Mouse (Mus musculus): ENCODE data around the gene Cntn5. TPM values are rescaled to one million over a fixed set of nuclear protein-coding genes. Genes with fewer than 3 reads are reported as not detected.

Cntn5 gene
- polyA plus RNA-seq, 1 experiment from 2014 or later: 30.9 TPM

- Histone ChIP-seq H3K27me3 (ENCODE audit: control insufficient read depth, insufficient read depth, low read length) (no peaks in the 10 kb centered on the region), H3K9me3 (ENCODE audit: control insufficient read depth, low read length) (no peaks in the 10 kb centered on the region), H3K36me3 (ENCODE audit: control insufficient read depth, insufficient read depth, low read length) (no peaks in the 10 kb centered on the region), H3K27ac (ENCODE audit: low read depth, low read length) (no peak overlapping the region), H3K9ac (replicated peaks; ENCODE audit: low read depth, low read length) (no peak overlapping the region), H3K4me2 (ENCODE audit: low read depth, low read length) (no peak overlapping the region), H3K4me1 (ENCODE audit: control insufficient read depth, insufficient read depth, low read length) (no peaks in the 10 kb centered on the region), H3K4me3 (ENCODE audit: low read depth, low read length) (no peak overlapping the region)
- WGBS: 28% methylated on average over 4 of the region's 4 CpGs
- no peak for ATAC-seq (ENCODE audit: low read depth)
These were observed 671.2 kb downstream of the Cntn5 start for GRCm38 (mm10) chr9:10233364-10233763.

- Histone ChIP-seq H3K9ac (replicated peaks; ENCODE audit: low read depth, low read length) (no peak overlapping the region), H3K27me3 (ENCODE audit: control insufficient read depth, insufficient read depth, low read length) (no peaks in the 10 kb centered on the region), H3K4me3 (ENCODE audit: low read depth, low read length) (no peak overlapping the region), H3K36me3 (ENCODE audit: control insufficient read depth, insufficient read depth, low read length) (no peaks in the 10 kb centered on the region), H3K9me3 (ENCODE audit: control insufficient read depth, low read length) (no peaks in the 10 kb centered on the region), H3K4me1 (ENCODE audit: control insufficient read depth, insufficient read depth, low read length) (no peaks in the 10 kb centered on the region), H3K27ac (ENCODE audit: low read depth, low read length) (no peak overlapping the region), H3K4me2 (ENCODE audit: low read depth, low read length) (no peak overlapping the region)
- no peak for ATAC-seq (ENCODE audit: low read depth)
- WGBS: 51% methylated on average over 1 of the region's 1 CpGs
These were observed 672.5 kb downstream of the Cntn5 start for GRCm38 (mm10) chr9:10232066-10232465.

- Histone ChIP-seq H3K4me1 (ENCODE audit: control insufficient read depth, insufficient read depth, low read length) (no peaks in the 10 kb centered on the region), H3K27me3 (ENCODE audit: control insufficient read depth, insufficient read depth, low read length) (no peaks in the 10 kb centered on the region), H3K4me3 (ENCODE audit: low read depth, low read length) (no peak overlapping the region), H3K4me2 (ENCODE audit: low read depth, low read length) (no peak overlapping the region), H3K9me3 (ENCODE audit: control insufficient read depth, low read length) (no peaks in the 10 kb centered on the region), H3K9ac (replicated peaks; ENCODE audit: low read depth, low read length) (no peak overlapping the region), H3K27ac (ENCODE audit: low read depth, low read length) (no peak overlapping the region), H3K36me3 (ENCODE audit: control insufficient read depth, insufficient read depth, low read length) (no peaks in the 10 kb centered on the region)
- no peak for ATAC-seq (ENCODE audit: low read depth)
These were observed 673.6 kb downstream of the Cntn5 start for GRCm38 (mm10) chr9:10230973-10231372.

GRCm38 (mm10) chr9:10229716-10230115 is 674.9 kb downstream of the Cntn5 start:
- 46% methylated on average over 2 of the region's 2 CpGs for WGBS
- ATAC-seq (ENCODE audit: low read depth): no peak

GRCm38 (mm10) chr9:10226013-10226412 is 678.6 kb downstream of the Cntn5 start:
- no peak overlapping the region for H3K4me2 ChIP-seq (ENCODE audit: low read depth, low read length)
- WGBS: 38% methylated on average over 2 of the region's 2 CpGs

More at GRCm38 (mm10) chr9:10229716-10230115, 674.9 kb downstream of the Cntn5 start:
- Histone ChIP-seq H3K36me3 (ENCODE audit: control insufficient read depth, insufficient read depth, low read length) (no peaks in the 10 kb centered on the region), H3K9me3 (ENCODE audit: control insufficient read depth, low read length) (no peaks in the 10 kb centered on the region), H3K27me3 (ENCODE audit: control insufficient read depth, insufficient read depth, low read length) (no peaks in the 10 kb centered on the region), H3K4me1 (ENCODE audit: control insufficient read depth, insufficient read depth, low read length) (no peaks in the 10 kb centered on the region), H3K9ac (replicated peaks; ENCODE audit: low read depth, low read length) (no peak overlapping the region), H3K27ac (ENCODE audit: low read depth, low read length) (no peak overlapping the region), H3K4me2 (ENCODE audit: low read depth, low read length) (no peak overlapping the region), H3K4me3 (ENCODE audit: low read depth, low read length) (no peak overlapping the region)

GRCm38 (mm10) chr9:10186063-10186462 is 718.5 kb downstream of the Cntn5 start:
- Histone ChIP-seq H3K27ac (ENCODE audit: low read depth, low read length) (no peak overlapping the region), H3K4me3 (ENCODE audit: low read depth, low read length) (no peak overlapping the region), H3K9ac (replicated peaks; ENCODE audit: low read depth, low read length) (no peak overlapping the region), H3K36me3 (ENCODE audit: control insufficient read depth, insufficient read depth, low read length) (no peaks in the 10 kb centered on the region), H3K4me2 (ENCODE audit: low read depth, low read length) (no peak overlapping the region), H3K27me3 (ENCODE audit: control insufficient read depth, insufficient read depth, low read length) (no peaks in the 10 kb centered on the region), H3K9me3 (ENCODE audit: control insufficient read depth, low read length) (no peaks in the 10 kb centered on the region), H3K4me1 (ENCODE audit: control insufficient read depth, insufficient read depth, low read length) (no peaks in the 10 kb centered on the region)
- no peak for ATAC-seq (ENCODE audit: low read depth)

More at GRCm38 (mm10) chr9:10226013-10226412, 678.6 kb downstream of the Cntn5 start:
- Histone ChIP-seq H3K36me3 (ENCODE audit: control insufficient read depth, insufficient read depth, low read length) (no peaks in the 10 kb centered on the region), H3K9ac (replicated peaks; ENCODE audit: low read depth, low read length) (no peak overlapping the region), H3K27ac (ENCODE audit: low read depth, low read length) (no peak overlapping the region), H3K9me3 (ENCODE audit: control insufficient read depth, low read length) (no peaks in the 10 kb centered on the region), H3K27me3 (ENCODE audit: control insufficient read depth, insufficient read depth, low read length) (no peaks in the 10 kb centered on the region), H3K4me1 (ENCODE audit: control insufficient read depth, insufficient read depth, low read length) (no peaks in the 10 kb centered on the region), H3K4me3 (ENCODE audit: low read depth, low read length) (no peak overlapping the region)
- peak; percentile 56 for ATAC-seq (ENCODE audit: low read depth)

GRCm38 (mm10) chr9:10170526-10170925 is 734.0 kb downstream of the Cntn5 start:
- Histone ChIP-seq H3K4me2 (ENCODE audit: low read depth, low read length) (no peak overlapping the region), H3K9me3 (ENCODE audit: control insufficient read depth, low read length) (no peaks in the 10 kb centered on the region), H3K36me3 (ENCODE audit: control insufficient read depth, insufficient read depth, low read length) (no peaks in the 10 kb centered on the region), H3K27me3 (ENCODE audit: control insufficient read depth, insufficient read depth, low read length) (no peaks in the 10 kb centered on the region), H3K9ac (replicated peaks; ENCODE audit: low read depth, low read length) (no peak overlapping the region), H3K4me3 (ENCODE audit: low read depth, low read length) (no peak overlapping the region), H3K27ac (ENCODE audit: low read depth, low read length) (no peak overlapping the region), H3K4me1 (ENCODE audit: control insufficient read depth, insufficient read depth, low read length) (no peaks in the 10 kb centered on the region)
- WGBS: 91% methylated on average over 3 of the region's 3 CpGs
- no peak for ATAC-seq (ENCODE audit: low read depth)

- no peak for ATAC-seq (ENCODE audit: low read depth)
- Histone ChIP-seq H3K4me2 (ENCODE audit: low read depth, low read length) (no peak overlapping the region), H3K4me1 (ENCODE audit: control insufficient read depth, insufficient read depth, low read length) (no peaks in the 10 kb centered on the region), H3K27me3 (ENCODE audit: control insufficient read depth, insufficient read depth, low read length) (no peaks in the 10 kb centered on the region), H3K9me3 (ENCODE audit: control insufficient read depth, low read length) (no peaks in the 10 kb centered on the region), H3K27ac (ENCODE audit: low read depth, low read length) (no peak overlapping the region), H3K9ac (replicated peaks; ENCODE audit: low read depth, low read length) (no peak overlapping the region), H3K36me3 (ENCODE audit: control insufficient read depth, insufficient read depth, low read length) (no peaks in the 10 kb centered on the region), H3K4me3 (ENCODE audit: low read depth, low read length) (no peak overlapping the region)
- 84% methylated on average over 1 of the region's 1 CpGs for WGBS
These were observed 783.1 kb downstream of the Cntn5 start for GRCm38 (mm10) chr9:10121350-10122057.

- Histone ChIP-seq H3K4me3 (ENCODE audit: low read depth, low read length) (no peak overlapping the region), H3K27me3 (ENCODE audit: control insufficient read depth, insufficient read depth, low read length) (no peaks in the 10 kb centered on the region), H3K4me2 (ENCODE audit: low read depth, low read length) (no peak overlapping the region), H3K27ac (ENCODE audit: low read depth, low read length) (no peak overlapping the region), H3K9me3 (ENCODE audit: control insufficient read depth, low read length) (no peaks in the 10 kb centered on the region), H3K4me1 (ENCODE audit: control insufficient read depth, insufficient read depth, low read length) (no peaks in the 10 kb centered on the region), H3K9ac (replicated peaks; ENCODE audit: low read depth, low read length) (no peak overlapping the region), H3K36me3 (ENCODE audit: control insufficient read depth, insufficient read depth, low read length) (no peaks in the 10 kb centered on the region)
- ATAC-seq (ENCODE audit: low read depth): no peak
- 69% methylated on average over 1 of the region's 1 CpGs for WGBS
These were observed 788.0 kb downstream of the Cntn5 start for GRCm38 (mm10) chr9:10116581-10116980.
